Mouse (Mus musculus) forebrain, embryonic 16.5 days (tissue): ENCODE results near the gene Fam228b. TPM values are rescaled to one million over a fixed set of nuclear protein-coding genes. Genes with fewer than 3 reads are reported as not detected.
A peak's percentile ranks its signal among the peaks of the same experiment; 100 is the strongest.
"Not testable (repeated sequence)": the region's sequence is repeated elsewhere in the genome, so short reads cannot be mapped to it uniquely, and the experiment has no call there.

Experiments
- ATAC-seq: fragments of 200-750 bp; cut with Nextera tagmentation; 2 replicates; pipeline ENCODE4 v1.8.0; 2017; ENCODE audit warnings: mild to moderate bottlenecking, moderate library complexity
- H3K27ac ChIP-seq: fragments of 300-500 bp; sonication (generic); 2 replicates; pipeline ENCODE4 v1.5.1; 2014; ENCODE audit warnings: low read length, control low read depth
- H3K27me3 ChIP-seq: fragments of 300-500 bp; sonication (generic); replicated peaks from 2 replicates; pipeline ENCODE4 v1.6.1; 2014; ENCODE audit warnings: low read length; ENCODE audit not compliant: control insufficient read depth, insufficient read depth
- H3K36me3 ChIP-seq: fragments of 300-500 bp; sonication (generic); 2 replicates; pipeline ENCODE4 v1.6.1; 2014; ENCODE audit not compliant: control insufficient read depth, insufficient read depth
- H3K4me1 ChIP-seq: fragments of 300-500 bp; sonication (generic); replicated peaks from 2 replicates; pipeline ENCODE4 v1.6.1; 2014; ENCODE audit warnings: low read length; ENCODE audit not compliant: control insufficient read depth, insufficient read depth
- H3K4me2 ChIP-seq: fragments of 300-500 bp; sonication (generic); 2 replicates; pipeline ENCODE4 v1.6.1; 2014; ENCODE audit warnings: mild to moderate bottlenecking, low read length, control low read depth
- H3K4me3 ChIP-seq: fragments of 300-500 bp; sonication (generic); replicated peaks from 2 replicates; pipeline ENCODE4 v1.5.1; 2014; ENCODE audit warnings: mild to moderate bottlenecking, low read length, control low read depth
- H3K9ac ChIP-seq: fragments of 300-500 bp; sonication (generic); replicated peaks from 2 replicates; pipeline ENCODE4 v1.6.1; 2014; ENCODE audit warnings: low read depth, low read length, control low read depth
- H3K9me3 ChIP-seq: fragments of 300-500 bp; sonication (generic); 2 replicates; pipeline ENCODE4 v1.6.1; 2016; ENCODE audit warnings: low read length; ENCODE audit not compliant: control insufficient read depth
- WGBS: fragments of 180-500 bp; shearing (Covaris S2); extraction: QIAGEN DNeasy Blood & Tissue Kit; methylation state at CpG from one replicate; pipeline ENCODE4 v1.1.7; 2014; 5-methylcytosine and 5-hydroxymethylcytosine counted together
- polyA plus RNA-seq: library from polyadenylated mRNA; unstranded; fragments of >200 nt; fragmentation: Nextera tagmentation; extraction: Ambion mirVana; gene quantifications from 2 replicates; pipeline ENCODE4 v1.2.1, GENCODE M21; 2015

The Fam228b gene
- polyA plus RNA-seq, 1 experiment from 2014 or later, result 6.7 TPM

DNA sequence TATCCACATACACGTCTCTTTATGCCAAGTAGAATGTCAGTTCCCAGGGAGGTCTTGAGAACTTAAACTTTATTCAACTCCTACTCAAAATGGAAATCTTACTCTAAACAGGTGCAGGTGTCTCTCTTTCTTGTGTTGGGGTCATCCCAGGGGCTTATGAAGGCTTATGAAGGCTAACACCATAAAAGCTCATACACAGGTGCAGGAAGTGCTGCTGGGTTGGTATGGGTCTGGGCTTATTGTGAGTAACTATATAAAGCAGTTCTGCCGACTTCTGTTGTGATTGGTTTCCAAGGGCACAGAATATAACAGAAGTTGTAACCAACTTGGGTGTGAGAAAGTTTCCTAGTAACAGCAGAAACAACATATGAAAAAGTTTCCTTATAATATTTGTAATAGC lies 15.4 kb upstream of the Fam228b start:
- Histone ChIP-seq H3K27me3 (no peaks in the 10 kb centered on the region), H3K36me3 (no peaks in the 10 kb centered on the region), H3K27ac (no peak overlapping the region), H3K9me3 (no peaks in the 10 kb centered on the region), H3K4me1 (no peaks in the 10 kb centered on the region), H3K9ac (no peak overlapping the region), H3K4me3 (no peak overlapping the region), H3K4me2 (no peak overlapping the region)
- 82% methylated on average over 2 of the region's 2 CpGs for WGBS
- ATAC-seq, result no peak

DNA sequence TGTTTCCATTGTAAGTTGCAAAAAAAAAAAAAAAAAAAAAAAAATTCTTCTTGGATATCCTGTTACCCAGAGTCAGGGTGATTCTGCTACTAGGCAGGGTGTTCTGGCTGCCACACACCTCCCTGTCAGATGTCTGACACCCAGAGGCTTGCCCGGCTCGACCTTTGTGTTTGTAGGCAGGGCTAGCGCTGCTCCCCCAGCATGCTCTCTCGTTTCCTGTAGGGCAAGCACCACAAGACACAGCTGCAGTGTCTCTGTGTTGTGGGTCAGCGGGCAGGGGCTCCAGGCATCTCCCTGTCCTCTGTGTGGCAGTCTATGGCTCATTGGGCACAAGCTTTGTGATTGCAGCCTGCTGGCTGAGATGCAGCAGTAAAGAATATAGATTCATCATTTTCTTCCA lies 14.5 kb upstream of the Fam228b start:
- Histone ChIP-seq H3K27ac (no peak overlapping the region), H3K4me1 (no peaks in the 10 kb centered on the region), H3K27me3 (no peaks in the 10 kb centered on the region), H3K4me2 (no peak overlapping the region), H3K9me3 (no peaks in the 10 kb centered on the region), H3K4me3 (no peak overlapping the region), H3K36me3 (no peaks in the 10 kb centered on the region), H3K9ac (no peak overlapping the region)
- WGBS, result 72% methylated on average over 5 of the region's 5 CpGs
- no peak for ATAC-seq

DNA sequence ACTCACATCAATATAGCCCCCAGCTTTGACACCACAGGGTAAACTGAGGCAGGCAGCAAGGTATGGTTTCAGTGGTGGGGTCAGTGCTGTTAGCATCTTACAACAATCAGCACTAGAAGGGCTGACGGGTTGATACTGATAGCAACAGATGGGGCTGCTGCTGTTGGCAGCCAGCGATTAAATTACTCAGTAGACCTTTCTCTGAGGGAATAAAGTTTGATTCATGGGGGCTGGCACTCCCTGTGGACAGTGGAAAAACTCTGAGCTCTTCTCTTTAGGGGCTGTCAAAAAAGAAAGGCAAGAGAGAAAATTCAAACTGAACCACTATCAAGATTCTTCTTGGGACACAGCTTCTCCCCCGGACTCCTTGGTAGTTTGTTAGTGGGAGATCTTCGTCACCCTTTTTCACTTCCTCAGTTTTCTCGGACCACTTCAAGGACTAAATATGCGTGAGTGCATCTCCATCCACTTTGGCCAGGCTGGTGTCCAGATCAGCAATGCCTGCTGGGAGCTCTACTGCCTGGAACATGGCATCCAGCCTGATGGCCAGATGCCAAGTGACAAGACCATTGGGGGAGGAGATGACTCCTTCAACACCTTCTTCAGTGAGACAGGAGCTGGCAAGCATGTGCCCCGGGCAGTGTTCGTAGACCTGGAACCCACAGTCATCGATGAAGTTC lies 12.8 kb upstream of the Fam228b start:
- not testable (repeated sequence) for H3K4me3 ChIP-seq, H3K9me3 ChIP-seq, H3K27me3 ChIP-seq, H3K27ac ChIP-seq, H3K36me3 ChIP-seq, H3K4me1 ChIP-seq, H3K4me2 ChIP-seq, H3K9ac ChIP-seq, ATAC-seq
- 88% methylated on average over 8 of the region's 9 CpGs for WGBS

DNA sequence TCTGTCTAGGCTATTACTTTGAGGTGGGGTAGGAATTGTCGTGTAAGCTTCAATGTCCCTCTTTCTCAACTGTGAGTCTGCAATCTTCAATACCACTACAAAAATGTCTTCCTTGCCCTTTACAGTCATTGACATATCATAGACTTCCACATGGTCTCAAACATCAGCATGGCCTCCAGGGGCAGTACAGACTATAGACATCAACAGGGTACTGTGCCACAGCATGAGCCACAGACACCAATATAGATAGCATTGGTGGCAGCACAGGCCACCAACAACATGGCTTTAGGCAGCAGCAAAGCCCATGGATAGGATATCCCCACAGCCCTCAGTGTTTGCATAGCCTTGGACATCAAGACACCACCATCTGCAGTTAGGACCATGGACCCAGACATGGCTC lies 12.2 kb upstream of the Fam228b start:
- Histone ChIP-seq H3K4me1 (no peaks in the 10 kb centered on the region), H3K36me3 (no peaks in the 10 kb centered on the region), H3K4me2 (no peak overlapping the region), H3K9me3 (no peaks in the 10 kb centered on the region), H3K27ac (no peak overlapping the region), H3K9ac (no peak overlapping the region), H3K27me3 (no peaks in the 10 kb centered on the region), H3K4me3 (no peak overlapping the region)
- 94% methylated on average over 1 of the region's 1 CpGs for WGBS
- ATAC-seq, result no peak

DNA sequence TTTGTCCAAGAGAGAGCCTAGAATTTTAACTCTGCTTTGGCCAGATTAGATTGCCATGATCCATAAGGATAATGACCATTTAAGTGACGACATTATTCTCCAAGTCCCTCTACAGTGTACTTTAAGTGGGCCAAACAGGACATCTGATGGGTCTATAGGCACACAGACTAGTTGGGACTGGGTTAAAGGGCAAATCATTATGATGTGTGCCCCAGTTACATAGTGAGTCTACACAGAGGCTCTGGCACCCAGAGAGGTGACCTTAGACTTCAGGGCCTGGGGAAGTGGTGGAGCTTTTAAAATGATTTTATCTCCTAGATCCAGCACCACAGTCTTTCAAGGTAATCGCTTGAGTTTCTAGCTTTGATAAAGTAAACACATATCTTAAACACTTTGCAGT lies 11.2 kb upstream of the Fam228b start:
- H3K4me1 ChIP-seq, result no peaks in the 10 kb centered on the region
- H3K9ac ChIP-seq, result no peak overlapping the region
- H3K4me3 ChIP-seq, result no peak overlapping the region
- 71% methylated on average over 2 of the region's 2 CpGs for WGBS
- no peak overlapping the region for H3K4me2 ChIP-seq
- no peak overlapping the region for H3K27ac ChIP-seq
- no peak for ATAC-seq
- H3K27me3 ChIP-seq, result no peaks in the 10 kb centered on the region
- no peaks in the 10 kb centered on the region for H3K9me3 ChIP-seq
- H3K36me3 ChIP-seq, result no peaks in the 10 kb centered on the region

DNA sequence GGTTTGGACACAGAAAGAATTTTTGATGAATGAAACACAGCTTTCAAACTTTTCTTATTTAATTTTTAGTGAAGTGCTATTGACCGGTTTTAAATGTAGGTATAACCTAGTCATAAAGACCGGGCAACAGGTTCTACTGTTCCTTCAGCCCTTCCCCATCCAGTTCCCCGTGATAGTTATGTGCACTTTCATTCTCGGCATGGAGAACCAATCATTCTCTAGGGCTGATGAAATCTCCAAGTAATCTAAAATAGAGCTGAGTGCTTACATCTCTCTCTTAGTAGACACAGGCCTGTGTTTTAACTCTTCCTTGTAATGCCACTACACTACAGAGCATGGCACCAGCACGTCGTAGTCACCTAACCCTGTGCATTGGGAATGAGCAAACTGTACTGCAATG lies 8.7 kb upstream of the Fam228b start:
- Histone ChIP-seq H3K4me2 (no peak overlapping the region), H3K27ac (no peak overlapping the region), H3K27me3 (no peaks in the 10 kb centered on the region), H3K36me3 (no peaks in the 10 kb centered on the region), H3K9me3 (no peaks in the 10 kb centered on the region), H3K4me3 (no peak overlapping the region), H3K9ac (no peak overlapping the region), H3K4me1 (no peaks in the 10 kb centered on the region)
- ATAC-seq, result no peak
- WGBS, result 85% methylated on average over 6 of the region's 6 CpGs

DNA sequence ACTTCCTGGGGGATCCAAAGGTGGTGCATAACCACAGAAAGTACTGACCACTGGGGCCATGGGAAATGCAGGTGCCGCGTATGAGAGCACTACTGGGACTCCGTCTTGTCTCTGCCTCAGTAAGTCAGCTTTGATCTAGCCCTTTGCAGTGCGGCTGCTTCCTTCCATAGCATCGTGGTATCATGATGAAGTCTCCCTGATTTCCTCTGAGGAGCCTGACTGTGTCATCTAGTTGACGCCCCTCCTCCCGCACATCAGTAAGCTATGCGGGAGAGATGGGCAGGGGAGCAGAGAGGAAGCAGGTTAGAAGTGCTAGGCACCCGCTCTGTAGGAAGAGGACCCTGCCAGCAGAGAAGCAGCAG lies 6.5 kb upstream of the Fam228b start:
- Histone ChIP-seq H3K9ac (no peak overlapping the region), H3K9me3 (no peaks in the 10 kb centered on the region), H3K4me1 (no peaks in the 10 kb centered on the region), H3K4me2 (no peak overlapping the region), H3K27ac (no peak overlapping the region), H3K36me3 (no peaks in the 10 kb centered on the region), H3K4me3 (no peak overlapping the region), H3K27me3 (no peaks in the 10 kb centered on the region)
- WGBS, result 86% methylated on average over 9 of the region's 9 CpGs
- ATAC-seq, result no peak

DNA sequence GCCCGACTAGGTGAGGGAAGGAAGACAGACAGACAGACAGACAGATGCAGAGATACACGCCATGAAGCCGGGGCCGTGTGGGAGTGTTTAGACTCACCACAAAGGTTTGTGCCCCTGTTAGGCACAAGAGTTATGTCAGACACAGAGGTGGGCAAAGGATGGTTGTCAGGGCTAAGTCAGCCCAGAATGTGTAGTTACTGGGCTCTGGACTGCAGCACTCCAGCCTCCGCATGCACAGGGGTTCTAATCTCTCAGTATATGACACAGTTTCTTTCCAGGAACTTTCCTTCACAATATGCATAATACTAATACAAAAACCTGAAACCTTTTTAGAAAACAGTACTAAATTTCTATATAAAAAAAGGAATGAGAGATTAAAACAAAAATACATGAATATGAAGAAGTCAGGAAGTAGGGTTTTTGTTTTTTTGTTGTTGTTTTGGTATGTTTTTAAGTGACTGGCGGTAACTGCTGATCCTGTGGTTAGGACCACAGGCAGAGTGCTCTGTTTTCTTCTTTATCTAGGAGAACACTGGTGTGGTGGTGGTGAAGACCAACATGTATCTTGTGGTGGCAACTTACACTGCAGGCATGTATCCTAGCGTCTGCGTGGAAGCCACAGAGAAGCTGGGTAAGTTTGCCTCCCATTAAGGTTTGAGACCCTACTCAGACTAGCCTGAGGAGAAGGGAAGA lies 6.0 kb upstream of the Fam228b start:
- Histone ChIP-seq H3K27ac (no peak overlapping the region), H3K9ac (no peak overlapping the region), H3K4me2 (no peak overlapping the region), H3K9me3 (no peaks in the 10 kb centered on the region), H3K36me3 (no peaks in the 10 kb centered on the region), H3K4me1 (no peaks in the 10 kb centered on the region), H3K27me3 (no peaks in the 10 kb centered on the region), H3K4me3 (no peak overlapping the region)
- WGBS, result 93% methylated on average over 8 of the region's 8 CpGs
- no peak for ATAC-seq

DNA sequence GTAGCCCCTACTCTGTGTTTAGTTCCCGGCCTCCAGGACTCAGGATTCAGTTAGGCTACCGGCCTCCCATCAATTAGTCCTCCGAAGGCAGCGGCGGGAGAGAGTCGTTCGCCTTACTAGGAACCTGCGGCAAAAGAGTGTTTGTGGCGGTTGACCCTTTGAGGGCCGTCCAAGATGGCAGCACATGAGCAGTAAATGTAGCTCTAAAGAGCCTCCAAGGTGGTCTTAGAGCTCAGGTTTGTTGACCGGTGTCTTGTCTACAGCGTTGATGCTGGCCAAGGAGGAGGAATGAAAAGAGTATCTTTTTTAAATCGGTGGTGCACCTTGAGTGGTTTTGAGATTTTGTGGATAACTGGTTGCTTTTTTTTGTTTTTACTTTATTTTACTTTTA lies 261 bp upstream of the Fam228b start:
- peak overlapping the region; percentile 81 for H3K4me3 ChIP-seq
- no peaks in the 10 kb centered on the region for H3K27me3 ChIP-seq
- no peaks in the 10 kb centered on the region for H3K36me3 ChIP-seq
- H3K9me3 ChIP-seq, result no peaks in the 10 kb centered on the region
- H3K4me2 ChIP-seq, result peak overlapping the region; percentile 52
- ATAC-seq, result no peak; the same call in 1 of the 2 replicates
- H3K27ac ChIP-seq, result peak overlapping the region; percentile 98
- H3K9ac ChIP-seq, result peak overlapping the region; percentile 94
- H3K4me1 ChIP-seq, result peaks cover 6% of the 10 kb centered on the region
- 16% methylated on average over 13 of the region's 13 CpGs for WGBS
